Comparison of ENCODE assay signal across 8 mouse cellular contexts in genomic region chr10:94115893-94116599, GRCm38 (mm10). TPM values are rescaled to one million over a fixed set of nuclear protein-coding genes. Genes with fewer than 3 reads are reported as not detected.
A peak's percentile ranks its signal among the peaks of the same experiment; 100 is the strongest.
DNase-seq lines count a peak whose midpoint lies in the region; ATAC-seq lines count a peak whose summit lies in the region.

No protein-coding gene starts in this region.

- H3K4me1 ChIP-seq in intestine, embryonic 16.5 days (ENCODE audit: control insufficient read depth, insufficient read depth, low read length), result peaks cover 6% of the 10 kb centered on the region; the same call in 1 of the 2 replicates
- H3K4me1 ChIP-seq in midbrain, embryonic 10.5 days, result 0 out of 2 replicates have a peak, but pooled peaks cover 4% of the 10 kb centered on the region

- 31% methylated on average over 6 of the region's 6 CpGs for WGBS in intestine, embryonic 16.5 days
- WGBS in midbrain, embryonic 10.5 days, result 39% methylated on average over 6 of the region's 6 CpGs

- peak; percentile 87 for DNase-seq in adrenal gland, postnatal 10 days
- DNase-seq in embryo, embryonic 9.5 days (ENCODE audit: extremely low spot score), result peak; percentile 72
- peak; percentile 81 to 83 for DNase-seq in left cerebral cortex, postnatal 25 days (ENCODE audit: low spot score in 2 of 2)
- DNase-seq in midbrain, embryonic 10.5 days (ENCODE audit: low spot score), result peak; percentile 66
- DNase-seq in right cerebral cortex, postnatal 36 days (ENCODE audit: low spot score in 2 of 2), result peak; percentile 62 to 70
- DNase-seq in yolk sac, embryonic 10.5 days (ENCODE audit: low spot score), result peak; percentile 74

- H3K27ac ChIP-seq in intestine, embryonic 16.5 days (ENCODE audit: low read length), result peak overlapping the region; percentile 19; the same call in 1 of the 2 replicates
- no peak overlapping the region for H3K27ac ChIP-seq in midbrain, embryonic 10.5 days (replicated peaks)

- no peak overlapping the region for H3K4me2 ChIP-seq in intestine, embryonic 16.5 days (ENCODE audit: low read depth, low read length)

- H3K36me3 ChIP-seq in intestine, embryonic 16.5 days (ENCODE audit: control insufficient read depth, insufficient read depth, low read length), result no peaks in the 10 kb centered on the region
- peaks cover 9% of the 10 kb centered on the region for H3K36me3 ChIP-seq in midbrain, embryonic 10.5 days

- H3K4me3 ChIP-seq in intestine, embryonic 16.5 days (ENCODE audit: low read length), result no peak overlapping the region
- H3K4me3 ChIP-seq in midbrain, embryonic 10.5 days, result no peak overlapping the region

- H3K27me3 ChIP-seq in intestine, embryonic 16.5 days (replicated peaks; ENCODE audit: control insufficient read depth, insufficient read depth, low read length), result no peaks in the 10 kb centered on the region
- H3K27me3 ChIP-seq in midbrain, embryonic 10.5 days (ENCODE audit: low read depth, poor library complexity, severe bottlenecking), result no peaks in the 10 kb centered on the region

- H3K9me3 ChIP-seq in intestine, embryonic 16.5 days (ENCODE audit: control insufficient read depth, low read length), result no peaks in the 10 kb centered on the region
- H3K9me3 ChIP-seq in midbrain, embryonic 10.5 days (replicated peaks), result no peaks in the 10 kb centered on the region

- no peak overlapping the region for H3K9ac ChIP-seq in intestine, embryonic 16.5 days (ENCODE audit: low read depth, low read length)

- intact Hi-C loops in left cerebral cortex, postnatal 25 days (cut with DNase I), result loop anchor here (1.0 to 5.0 kb wide), 3 partner anchors 81 to 297 kb away; partner anchors contain the start of gene Vezt

- ATAC-seq in granulocyte monocyte progenitor cell, adult 5-6 weeks (replicated peaks; ENCODE audit: poor library complexity, severe bottlenecking), result peak; percentile 97
- peak; percentile 82 for ATAC-seq in intestine, embryonic 16.5 days

RNA-seq across cellular contexts. Expression of gene Nr2c1, which starts 31.8 kb away (rescaled TPM):
- 10 to 100 TPM; 13.1 to 16.4 TPM for total RNA-seq in adrenal gland, postnatal 10 days (2021)
- 5.5 and 10.2 TPM in 2 replicates for total RNA-seq in granulocyte monocyte progenitor cell, adult 5-6 weeks (2014; fragmentation: Nextera tagmentation)
- total RNA-seq in granulocyte monocyte progenitor cell, adult 5-6 weeks (2017), result 5.2 and 8.0 TPM in 2 replicates
- polyA plus RNA-seq in intestine, embryonic 16.5 days (2015; fragmentation: Nextera tagmentation; extraction: Ambion mirVana), result 8.8 and 10.4 TPM in 2 replicates
- total RNA-seq in left cerebral cortex, postnatal 25 days (2021), result 1 to 10 TPM; 7.8 to 8.3 TPM
- 12.3 and 12.6 TPM in 2 replicates for polyA plus RNA-seq in midbrain, embryonic 10.5 days (2016; fragmentation: Nextera tagmentation; extraction: Ambion mirVana)
